Mouse (Mus musculus): ENCODE results near the gene BC049715.
A peak's percentile ranks its signal among the peaks of the same experiment; 100 is the strongest.
"Not testable (repeated sequence)": the region's sequence is repeated elsewhere in the genome, so short reads cannot be mapped to it uniquely, and the experiment has no call there.

The BC049715 gene

DNA sequence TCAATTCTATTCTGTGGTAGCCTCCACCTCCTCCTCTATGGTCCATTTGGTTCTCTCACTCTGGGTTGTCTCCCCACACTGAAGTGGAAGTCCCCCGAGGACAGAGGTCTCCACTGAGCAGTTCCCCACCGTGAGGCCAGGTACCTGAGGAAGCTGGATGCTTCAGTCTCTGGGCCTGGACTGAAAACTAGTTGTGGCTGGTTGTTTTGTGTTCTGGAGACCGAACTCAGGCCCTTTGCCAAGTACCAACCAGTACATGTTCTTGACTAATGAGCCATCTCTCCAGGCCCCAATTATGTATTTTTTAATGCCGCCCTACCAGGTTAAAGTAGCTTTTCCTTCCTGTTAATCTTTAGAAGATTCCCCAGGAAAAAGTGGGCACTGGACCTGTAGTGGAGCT lies 24.9 kb downstream of the BC049715 start:
- DNase-seq: no peak

DNA sequence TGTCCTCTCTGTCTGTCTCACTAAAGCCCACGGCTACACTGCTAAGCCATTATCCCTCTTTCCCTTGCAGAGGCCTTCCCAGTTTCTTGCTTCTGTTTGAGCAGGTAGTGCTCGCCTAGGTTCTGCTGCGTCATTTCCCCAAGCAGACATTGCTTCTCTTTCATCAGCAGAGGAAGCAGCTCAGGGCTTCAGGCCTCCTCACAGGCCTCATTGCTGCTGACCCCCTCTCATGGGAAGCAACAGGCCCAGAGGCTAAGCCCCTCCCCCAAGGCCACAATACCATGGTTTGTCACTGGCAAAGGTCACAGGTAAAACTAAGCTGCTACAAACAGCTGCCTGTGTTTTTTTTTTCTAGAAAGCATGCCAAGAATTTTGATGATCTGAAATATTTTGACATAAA lies 25.3 kb downstream of the BC049715 start:
- DNase-seq: peak in 1 of 2 experiments; percentile 55

DNA sequence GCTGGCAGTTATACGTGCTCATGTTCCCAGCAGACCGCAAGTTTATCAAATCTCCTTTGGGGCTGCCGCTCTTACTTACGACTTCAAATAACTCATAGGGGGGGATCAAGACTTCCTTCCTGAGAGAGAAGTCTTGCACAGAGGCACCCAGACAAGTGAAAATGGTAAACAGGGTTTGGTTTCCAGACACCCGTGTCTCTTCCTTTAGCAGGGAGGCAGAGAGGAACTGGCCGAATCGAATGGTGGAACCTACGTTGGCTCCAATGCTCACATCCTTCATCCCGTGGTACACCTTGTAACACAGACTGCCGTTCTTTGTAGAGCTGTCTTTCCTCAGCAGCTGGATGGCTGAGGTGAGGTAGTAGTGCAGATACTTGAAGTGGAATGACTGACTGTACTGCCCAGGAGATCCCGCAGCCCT lies 26.9 kb downstream of the BC049715 start:
- peak; percentile 63 to 75 for DNase-seq

DNA sequence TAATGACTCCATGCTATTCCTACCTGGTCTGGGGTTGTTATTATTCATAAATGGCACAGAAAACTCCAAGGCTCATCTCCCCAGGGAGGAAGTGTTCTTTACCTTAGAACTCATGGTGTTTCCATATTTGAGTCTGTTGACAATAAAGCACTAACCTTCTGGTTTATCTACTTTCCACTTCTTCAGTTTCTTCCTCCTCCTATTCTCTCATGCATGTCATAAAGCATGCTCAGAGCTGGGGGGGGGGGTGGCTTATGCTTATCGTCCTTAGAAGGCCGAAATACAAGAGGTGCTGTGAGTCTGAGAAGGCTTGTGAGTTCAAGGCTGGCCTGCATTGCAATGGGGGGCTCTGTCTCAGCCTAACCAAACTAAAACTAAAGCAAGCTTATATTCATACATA lies 27.8 kb downstream of the BC049715 start:
- no peak for DNase-seq

DNA sequence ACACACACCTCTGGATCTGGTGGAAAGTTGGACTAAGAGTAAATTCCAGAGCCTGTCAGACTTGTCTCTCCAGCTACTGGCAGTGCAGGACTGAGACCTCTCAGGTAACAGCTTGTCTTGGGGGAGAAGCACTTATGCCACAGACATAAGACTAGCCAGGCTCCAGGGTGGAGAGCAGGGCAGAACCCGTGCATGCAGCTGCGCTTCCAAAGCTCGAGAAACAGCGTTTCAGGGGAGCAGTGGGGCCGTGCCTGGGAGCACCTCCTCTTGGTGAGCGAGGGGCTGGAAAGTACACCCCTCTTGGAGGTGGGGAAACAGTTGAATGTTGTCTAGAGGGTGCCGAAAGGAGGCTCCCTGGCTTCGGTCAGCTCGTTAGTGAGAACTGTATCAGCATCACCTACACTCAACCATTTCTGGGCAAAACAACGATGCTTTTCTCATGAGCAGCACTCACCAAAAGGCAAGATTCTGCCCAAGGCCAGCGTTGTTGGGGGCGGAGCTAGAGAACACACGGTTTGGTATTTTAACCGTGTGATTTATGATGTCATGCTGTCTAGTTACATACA lies 28.7 kb downstream of the BC049715 start:
- peak; percentile 59 to 68 for DNase-seq

DNA sequence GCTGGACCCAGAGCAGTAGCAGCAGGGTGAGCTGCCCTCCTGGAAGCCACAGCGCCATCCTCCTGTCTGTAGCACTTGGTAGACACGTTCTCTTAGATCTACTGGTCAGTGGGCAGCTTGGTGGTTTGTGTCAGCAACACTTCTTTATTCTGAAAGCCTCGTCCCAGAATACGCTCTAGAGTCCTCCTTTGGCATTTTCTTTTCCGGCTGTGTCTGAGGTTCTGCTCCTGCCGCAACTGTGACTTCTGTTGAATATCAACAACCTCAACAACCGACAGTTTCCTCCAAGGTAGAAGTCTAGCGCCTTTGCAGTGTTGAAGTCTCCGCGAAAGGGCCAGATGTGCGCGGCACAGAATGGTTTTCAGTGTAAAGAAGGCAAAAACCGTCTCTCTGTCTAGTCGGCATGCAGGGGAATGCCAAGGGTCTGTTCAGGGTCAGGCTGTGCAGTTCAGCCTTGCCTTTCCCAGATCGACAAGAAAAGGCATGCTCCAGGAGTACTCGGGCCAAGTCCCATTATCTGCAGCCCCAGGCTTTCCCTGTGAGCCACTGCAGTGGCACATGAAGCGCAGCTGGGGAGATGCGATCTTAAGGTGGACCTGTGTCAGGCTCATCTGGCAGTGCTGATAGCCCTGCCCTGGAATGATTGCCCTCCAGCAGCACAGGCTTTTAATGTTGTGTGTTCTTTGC lies 29.9 kb downstream of the BC049715 start, which contains the start of gene Art4:
Gene Art4 (minus strand): TSS at position 548 of the 687 bp plus-strand sequence.
- DNase-seq: peak; percentile 70 to 72

DNA sequence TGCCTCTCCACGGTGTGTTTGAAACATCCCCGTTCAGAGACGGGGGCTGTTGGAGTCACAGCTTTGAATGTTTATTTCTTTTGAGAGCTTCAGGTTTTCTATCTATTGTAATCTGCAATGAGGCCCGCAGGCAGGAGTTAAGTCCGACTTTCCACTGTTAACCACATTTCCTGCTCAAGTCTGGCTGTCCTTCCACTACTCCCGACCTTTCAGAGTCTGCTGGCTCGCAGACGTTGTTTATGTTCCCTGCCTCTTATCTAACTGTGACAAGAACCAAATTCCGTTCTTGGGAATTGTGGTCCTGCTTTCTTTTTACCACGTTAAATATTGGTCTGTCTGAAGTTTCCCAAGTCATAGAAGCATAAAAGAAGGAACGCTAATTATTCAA lies 30.4 kb downstream of the BC049715 start:
- DNase-seq: no peak

DNA sequence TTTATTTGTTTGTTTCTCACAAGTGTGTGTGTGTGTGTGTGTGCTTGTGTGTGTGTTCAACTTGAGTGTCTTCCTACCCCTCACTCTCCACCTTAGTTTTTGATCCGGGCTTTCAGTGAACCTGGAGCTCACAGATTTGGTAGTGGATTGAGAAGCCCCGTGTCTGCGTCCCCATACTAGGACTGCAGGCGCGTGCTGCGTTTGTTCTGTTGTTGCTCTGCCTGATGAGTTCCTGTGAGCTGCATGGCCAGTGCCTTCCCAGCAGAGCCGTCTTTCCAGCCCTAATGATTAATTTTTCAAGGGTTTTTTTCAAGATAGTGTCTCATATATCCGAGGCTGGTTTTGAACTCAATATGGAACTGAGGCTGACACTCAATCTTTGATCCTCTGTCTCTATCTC lies 31.0 kb downstream of the BC049715 start:
- DNase-seq: no peak

DNA sequence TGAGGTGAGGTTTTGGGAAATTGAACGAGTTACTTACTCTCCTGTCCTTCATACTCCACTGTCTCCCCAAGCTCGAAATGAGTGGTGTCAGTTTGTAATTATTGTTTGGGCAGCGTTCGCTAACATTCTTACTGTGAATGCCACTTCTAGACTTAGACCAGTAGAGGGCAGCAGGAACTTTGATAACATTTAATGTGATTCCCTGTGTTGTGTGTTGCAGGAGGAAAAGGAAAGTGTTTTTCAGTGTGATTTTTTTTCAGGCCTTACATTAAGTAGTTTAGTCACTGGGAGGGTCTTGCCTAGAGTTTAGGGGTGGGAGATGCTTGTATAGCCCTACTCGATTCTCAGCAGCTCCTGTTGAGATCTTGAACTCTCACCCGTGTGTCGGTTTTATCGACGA lies 33.6 kb downstream of the BC049715 start:
- DNase-seq: no peak

DNA sequence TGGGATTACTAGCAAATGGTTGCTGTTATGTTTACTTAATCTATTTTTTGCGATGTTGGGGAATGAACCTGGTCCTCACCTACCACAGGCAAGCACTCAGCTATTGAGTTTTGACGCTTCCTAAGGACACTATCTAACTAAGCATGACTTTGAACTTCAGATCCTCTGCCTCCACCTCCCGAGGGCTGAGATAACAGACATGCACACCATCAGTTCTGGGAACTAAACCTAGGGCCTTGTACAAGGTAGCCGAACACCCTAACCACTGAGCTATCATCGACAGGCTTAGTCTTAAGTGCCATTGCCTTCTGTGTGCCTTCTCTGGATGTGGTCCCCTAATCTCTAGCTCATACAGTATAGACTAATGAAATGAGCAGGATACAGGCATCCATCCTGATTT lies 37.9 kb downstream of the BC049715 start:
- DNase-seq: no peak

DNA sequence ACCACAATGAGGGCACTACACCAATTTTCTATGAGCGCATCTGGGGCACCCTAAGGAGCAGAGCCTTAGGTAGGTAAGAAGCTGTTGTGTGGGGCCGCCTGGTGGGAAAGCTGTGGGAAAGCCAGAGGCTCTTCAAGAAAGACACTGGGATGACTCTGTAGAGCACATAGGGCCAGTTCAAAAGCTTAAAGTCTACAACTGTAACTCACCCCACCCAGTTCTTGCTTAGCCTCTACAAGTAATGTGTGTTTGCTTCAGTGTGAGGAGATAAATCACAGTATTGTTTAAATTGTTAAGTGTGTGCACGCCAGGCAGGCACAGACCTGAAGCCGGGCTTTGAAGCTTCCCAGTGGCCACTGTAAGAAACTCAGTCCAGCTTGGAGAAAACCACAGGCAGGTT lies 38.7 kb downstream of the BC049715 start:
- DNase-seq: no peak

DNA sequence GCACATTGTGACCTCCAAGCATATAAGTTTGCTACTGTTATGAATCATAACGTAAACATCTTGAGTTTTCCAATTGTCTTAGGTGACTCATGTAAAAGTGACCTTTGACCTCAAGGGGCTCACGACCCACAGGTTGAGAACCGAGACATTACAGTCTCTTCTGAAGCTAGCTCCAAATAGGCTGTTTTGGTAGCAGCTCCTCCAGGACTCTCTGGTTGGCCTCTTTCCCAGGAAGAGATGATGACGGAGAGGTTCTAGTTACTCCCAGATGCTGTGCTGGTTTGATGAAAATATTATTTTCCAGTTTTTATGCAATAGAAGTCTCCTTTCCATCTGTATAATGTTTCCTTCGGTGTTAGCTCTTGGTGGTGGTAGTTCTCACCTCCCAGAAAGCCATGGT lies 41.5 kb downstream of the BC049715 start:
- no peak for DNase-seq

DNA sequence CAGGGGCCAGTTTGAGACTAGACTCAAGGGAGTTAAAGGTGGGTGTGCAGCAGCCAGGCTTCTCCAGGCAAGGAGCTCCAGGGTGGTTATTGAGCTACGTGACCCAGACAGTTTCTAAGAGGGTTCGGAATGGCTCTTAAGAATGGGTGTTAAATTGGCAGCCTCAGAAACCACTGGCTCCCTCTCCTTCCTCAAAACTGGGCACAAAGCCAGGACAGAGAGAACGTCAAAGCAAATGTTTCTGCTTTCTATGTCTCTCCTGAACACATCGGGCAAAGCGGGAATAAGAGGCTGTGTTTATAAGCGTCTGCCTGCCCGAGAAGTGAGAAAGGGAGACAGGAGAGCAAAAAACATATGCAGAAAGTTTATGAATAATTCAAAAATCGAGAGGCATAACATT lies 47.2 kb downstream of the BC049715 start:
- no peak for DNase-seq

DNA sequence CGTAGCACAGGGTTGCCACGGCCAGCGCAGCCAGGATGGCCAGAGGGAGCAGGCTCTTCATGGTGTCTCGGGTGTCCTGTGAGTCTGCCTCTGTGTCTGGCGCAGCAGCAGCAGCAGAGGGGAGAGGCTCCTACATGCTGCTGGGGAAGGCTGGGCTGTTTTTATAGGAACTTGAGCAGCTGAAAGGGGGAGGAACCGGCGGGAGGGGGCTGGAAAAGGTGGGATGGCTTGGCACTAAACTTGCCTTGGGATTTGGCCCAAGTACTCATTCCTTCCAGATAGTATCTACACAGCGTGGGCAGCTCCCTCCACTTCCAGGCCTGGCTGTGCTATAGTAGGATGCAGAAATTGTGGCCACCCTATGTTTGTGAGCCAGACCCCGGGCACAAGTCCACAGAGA lies 48.2 kb downstream of the BC049715 start, which contains the start of gene Mgp:
Gene Mgp (minus strand): TSS at position 154 of the 400 bp plus-strand sequence.
- DNase-seq: no peak

DNA sequence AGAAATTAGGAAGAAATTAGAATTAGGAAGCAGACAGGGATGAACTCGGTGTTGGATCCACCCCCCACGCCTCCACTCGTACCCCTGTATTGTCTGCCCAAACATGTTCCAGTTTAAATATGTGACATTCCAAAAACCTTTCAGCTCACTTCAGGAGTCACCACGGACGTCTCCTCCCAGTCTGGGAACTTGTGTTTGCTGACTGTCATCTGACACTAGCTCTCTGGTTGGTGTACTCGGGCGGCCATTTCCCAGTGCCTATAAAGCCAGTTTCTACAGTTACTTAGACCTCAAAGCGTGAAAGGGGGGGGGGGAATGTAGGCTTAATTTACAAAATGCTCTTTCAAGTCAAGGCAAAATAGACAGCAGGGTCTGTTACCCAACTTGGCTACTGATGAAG lies 54.3 kb downstream of the BC049715 start:
- DNase-seq: no peak

DNA sequence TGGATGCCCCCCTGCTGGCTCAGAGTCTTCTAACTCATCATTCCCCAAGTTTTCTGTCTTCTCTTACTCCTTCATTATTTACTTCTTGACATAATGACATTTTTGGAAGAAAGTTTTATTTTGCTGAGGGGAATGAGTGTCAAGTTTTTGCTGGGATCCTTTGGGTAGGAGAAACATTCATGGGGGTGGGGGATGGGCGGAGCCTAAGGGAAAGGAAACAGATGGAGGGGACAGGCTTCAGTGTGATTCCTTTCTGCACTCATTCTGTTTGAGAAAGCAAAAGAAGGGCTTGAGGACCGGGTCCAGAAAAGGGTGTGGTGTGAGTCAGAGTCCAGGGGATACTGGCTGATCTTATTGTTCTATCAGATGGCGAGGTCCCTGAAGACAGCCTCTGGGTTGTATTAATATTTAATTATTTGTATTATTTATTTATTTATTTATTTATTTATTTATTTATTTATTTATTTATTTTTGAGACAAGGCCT lies 56.0 kb downstream of the BC049715 start:
- DNase-seq: no peak

DNA sequence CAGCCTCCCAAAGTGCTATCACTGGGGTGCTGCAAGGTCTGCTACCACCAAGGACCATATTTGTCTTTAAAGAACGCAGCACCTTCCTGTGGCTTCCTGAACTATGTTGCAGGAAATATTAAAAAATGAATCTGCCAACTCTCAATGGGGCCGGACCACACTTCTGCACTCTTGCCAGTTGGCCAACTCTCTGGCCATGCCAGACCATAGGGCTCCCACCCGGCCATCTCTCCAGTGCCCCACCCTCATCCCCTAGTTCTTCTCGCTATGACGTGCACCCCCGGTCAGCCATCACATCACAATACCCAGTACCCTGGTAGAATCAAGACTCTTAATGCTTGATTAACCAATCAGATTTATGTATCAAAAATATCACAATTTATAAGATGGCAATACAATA lies 56.5 kb downstream of the BC049715 start:
- no peak for DNase-seq

DNA sequence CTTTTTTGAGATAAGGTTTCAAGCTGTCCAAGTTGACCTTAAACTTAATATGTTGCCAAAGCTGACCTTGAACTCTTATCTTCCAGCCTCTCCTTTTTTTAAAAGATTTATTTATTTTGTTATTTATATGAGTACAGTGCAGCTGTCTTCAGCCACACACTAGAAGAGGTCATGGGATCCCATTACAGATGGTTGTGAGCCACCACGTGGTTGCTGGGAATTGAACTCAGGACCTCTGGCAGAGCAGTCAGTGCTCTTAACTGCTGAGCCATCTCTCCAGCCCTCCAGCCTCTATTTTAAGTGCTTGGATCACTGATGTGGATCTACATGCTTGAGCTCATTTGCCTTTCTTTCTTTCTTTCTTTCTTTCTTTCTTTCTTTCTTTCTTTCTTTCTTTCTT lies 57.3 kb downstream of the BC049715 start:
- DNase-seq: not testable (repeated sequence)

DNA sequence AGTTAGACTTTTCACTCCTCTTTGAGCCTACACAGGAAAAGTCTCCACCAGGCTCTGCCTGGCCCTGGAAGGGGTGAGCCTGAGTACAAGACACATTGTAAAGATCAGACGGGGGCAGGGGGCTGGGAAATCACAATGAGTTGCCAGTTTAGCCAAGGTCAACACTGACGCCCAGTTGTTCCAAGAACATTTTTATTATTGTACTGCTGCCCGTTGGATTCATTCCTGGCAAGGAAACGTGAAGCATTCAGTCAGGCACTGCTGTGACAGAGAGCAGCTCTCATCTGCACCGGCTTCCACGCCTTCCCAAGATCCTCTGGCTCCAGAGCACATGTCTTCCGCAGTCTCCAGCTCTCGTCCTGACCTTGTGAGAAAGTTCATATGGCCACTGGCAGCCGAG lies 60.4 kb downstream of the BC049715 start:
- no peak for DNase-seq

DNA sequence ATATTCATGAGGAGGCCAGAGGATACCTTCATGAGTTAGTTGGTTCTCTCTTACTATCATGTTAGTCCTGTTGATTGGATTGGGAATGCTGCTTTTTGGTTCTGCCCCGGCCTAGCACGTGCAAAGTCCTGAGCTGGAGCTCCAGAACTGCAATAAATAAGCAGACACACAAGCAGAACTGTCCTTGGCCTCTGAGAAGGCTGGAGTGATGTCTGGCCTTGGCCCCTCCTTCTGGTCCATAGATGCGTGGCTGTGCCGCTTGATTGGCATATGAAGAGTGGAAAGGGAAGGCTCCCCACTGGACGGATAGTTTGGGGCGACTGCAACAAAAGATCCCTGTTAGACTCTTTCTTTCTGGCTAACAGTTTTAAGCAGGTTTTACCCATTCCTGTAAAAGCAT lies 61.6 kb downstream of the BC049715 start:
- no peak for DNase-seq

DNA sequence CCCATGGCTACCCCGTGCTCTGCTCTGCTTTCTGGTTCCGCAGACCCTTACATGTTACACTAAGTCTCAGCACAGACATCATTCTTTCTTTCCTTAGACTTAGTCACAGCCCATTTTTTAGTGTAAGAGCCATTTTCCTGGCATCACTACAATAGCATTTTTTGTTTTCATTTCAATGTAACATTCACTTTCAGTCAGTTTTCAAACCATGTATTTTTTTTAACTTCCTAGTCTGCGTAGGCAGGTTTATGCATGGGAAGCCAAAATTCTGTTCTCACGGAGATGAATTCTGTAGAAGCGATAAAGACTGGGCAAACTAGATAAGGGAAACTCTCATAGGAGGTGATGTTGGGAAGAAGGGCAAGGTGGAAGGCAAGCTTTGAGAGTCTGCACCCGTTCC lies 62.1 kb downstream of the BC049715 start:
- DNase-seq: no peak

Measured in thymus, postnatal 36 days (tissue).